Mouse (Mus musculus) yolk sac, embryonic 10.5 days (tissue): ENCODE data around the gene Paox.
"Not testable (repeated sequence)": the region's sequence is repeated elsewhere in the genome, so short reads cannot be mapped to it uniquely, and the experiment has no call there.

Source experiments
- DNase-seq: peaks from one replicate; pipeline ENCODE4 v3.0.0-alpha.2; 2017; ENCODE audit warnings: low spot score

Gene Paox

GRCm38 (mm10) chr7:140121338-140121910 is 5.8 kb downstream of the Paox start:
- DNase-seq = no peak

DNA sequence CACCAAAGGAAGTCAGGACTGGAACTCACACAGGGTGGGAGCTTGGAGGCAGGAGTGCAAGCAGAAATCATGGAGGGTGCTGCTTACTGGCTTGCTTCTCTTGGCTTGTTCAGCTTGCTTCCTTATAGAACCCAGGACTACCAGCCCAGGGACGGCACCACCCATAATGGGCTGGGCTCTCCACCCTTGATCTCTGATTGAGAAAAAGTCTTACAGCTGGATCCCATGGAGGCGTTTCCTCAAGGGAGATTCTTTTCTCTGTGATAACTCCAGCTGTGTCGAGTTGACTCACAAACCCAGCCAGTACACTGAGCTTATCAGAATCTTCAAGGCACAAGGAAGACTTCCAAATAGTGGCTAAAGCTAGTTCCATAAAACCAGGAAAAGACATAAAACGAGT is 7.2 kb downstream of the Paox start:
- no peak for DNase-seq

DNA sequence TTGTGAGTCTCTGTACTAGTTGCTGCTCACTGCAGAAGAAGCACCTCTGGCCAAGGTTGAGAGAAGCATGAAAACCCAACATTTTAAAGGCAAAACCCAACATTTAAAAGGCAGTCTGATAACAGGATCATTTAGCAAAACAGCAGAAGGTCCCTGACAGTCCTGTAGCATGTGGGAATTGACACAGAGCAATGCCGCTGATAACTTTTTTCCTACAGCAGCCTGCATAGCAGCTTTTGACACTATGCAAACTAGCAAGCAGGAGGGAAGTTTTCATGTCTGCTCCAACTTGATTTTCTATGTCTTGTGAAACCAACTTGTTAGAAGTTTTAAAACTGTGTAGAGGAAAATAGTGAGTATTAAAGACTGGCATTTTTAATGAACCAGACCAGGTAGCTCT is 8.8 kb downstream of the Paox start:
- no peak for DNase-seq

GRCm38 (mm10) chr7:140125278-140126021 is 9.9 kb downstream of the Paox start:
- peak; percentile 97 for DNase-seq

DNA sequence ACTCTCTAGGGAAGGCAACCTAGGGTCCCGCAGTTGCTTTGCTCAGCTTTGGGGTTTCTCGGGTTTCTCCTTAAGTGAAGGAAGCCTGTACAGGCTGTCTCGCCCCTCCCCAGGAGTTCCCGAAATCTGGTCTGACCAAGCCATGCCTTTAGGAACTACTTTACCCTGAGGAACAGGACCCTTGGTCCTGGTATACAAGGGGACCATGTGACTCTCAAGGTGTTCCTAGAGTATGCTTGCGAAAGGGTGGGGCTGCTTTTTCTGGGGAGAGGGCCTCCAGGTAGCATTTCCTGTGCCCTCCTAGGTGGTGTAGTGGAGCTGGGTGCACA is 10.4 kb downstream of the Paox start:
- DNase-seq = peak; percentile 6

GRCm38 (mm10) chr7:140126934-140127333 is 11.3 kb downstream of the Paox start:
- DNase-seq = no peak

DNA sequence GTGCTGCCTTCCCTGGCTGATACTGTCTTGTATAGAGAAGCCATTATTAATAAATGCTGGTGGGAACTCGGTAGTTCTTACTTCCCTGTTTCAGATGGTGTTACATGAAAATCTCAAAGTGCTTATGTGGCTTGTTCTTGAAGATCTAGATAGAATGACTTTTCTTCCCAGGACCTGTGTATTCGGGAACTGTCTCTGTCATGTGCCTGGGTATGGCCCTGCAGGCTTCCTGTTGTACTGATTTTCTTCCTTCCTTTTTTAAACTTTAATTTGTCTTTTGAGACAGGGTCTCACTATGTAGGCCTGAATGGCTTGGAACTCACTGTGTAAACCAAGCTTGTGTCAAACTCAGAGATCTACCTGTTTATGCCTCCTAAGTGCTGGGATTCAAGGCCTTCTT is 12.3 kb downstream of the Paox start:
- DNase-seq = no peak

- DNase-seq = not testable (repeated sequence)
These were observed 16.6 kb downstream of the Paox start for GRCm38 (mm10) chr7:140132184-140132583.

DNA sequence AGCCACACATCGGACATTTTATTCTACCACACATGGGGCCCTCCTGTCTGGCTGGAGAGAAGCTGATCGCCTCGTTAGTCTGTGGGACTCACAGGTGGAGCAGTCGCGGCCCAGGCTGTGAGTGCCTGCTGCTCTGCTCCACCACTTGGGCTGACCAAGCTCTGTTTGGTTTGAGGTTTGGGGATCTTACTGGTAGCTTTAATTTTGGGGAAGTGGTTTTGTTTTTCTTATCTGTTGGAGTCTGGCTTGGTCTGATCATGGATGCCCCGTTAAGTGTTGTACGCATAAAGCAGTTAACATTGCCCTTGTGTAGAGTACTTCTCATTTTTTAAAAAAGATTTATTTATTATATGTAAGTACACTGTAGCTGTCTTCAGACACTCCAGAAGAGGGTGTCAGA is 18.4 kb downstream of the Paox start:
- DNase-seq = not testable (repeated sequence)

DNA sequence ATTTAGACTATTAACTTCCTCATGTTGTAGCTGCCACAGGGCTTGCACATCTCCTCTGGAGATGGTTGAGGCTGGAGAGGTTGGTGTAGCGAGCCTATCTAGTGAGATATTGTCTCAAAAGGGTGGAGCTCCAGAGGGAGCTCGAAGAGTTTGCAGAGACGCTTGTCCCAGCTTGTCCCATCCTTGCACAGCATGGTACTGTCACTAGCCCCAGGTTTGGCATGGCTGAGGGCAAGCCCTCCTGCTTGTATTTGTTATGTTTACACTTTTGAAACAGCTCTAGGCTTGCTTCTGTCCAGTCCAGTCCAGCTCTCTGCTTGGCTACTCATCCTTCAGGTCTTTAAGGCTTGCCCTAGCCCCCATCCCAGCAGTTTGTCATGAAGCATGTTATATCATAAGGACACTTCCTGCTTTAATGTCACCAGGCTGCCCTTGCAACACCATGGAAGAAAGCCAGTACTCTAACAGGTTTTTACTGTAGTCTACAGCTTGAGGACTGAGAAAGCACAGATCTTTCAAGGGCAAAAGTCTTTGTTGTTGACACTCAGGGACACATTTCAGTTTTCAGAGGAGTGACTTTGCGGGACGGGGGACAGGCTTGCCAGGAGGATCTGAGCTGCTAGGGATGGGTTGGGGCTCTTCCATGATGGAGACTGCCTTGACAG is 19.6 kb downstream of the Paox start:
- no peak for DNase-seq

- peak; percentile 95 for DNase-seq
These were observed 21.8 kb downstream of the Paox start, which contains the start of gene Mtg1 for GRCm38 (mm10) chr7:140137135-140138020. Gene Mtg1, plus strand, starts transcription at chr7:140137564.

- no peak for DNase-seq
These were observed 22.4 kb downstream of the Paox start for GRCm38 (mm10) chr7:140138021-140138310.

DNA sequence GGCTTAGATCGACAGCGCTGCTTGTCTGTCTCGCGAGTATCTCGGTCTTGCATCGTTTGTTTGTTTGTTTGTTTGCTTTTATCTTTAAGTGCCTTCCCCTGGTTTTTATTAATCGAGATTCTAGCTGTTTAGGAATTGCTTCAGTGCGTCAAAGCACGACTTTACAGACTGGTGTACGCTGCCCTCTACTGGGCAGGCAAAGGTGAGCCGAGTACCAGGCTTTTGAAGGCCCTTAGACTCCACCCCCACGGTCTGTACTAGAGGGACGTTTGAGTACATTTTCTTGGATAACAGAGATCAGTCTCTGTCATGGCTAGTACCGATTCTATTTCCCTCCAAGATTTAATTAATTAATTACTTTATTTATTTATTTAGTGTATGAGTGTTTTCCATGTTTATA is 25.8 kb downstream of the Paox start:
- DNase-seq = peak; percentile 25

DNA sequence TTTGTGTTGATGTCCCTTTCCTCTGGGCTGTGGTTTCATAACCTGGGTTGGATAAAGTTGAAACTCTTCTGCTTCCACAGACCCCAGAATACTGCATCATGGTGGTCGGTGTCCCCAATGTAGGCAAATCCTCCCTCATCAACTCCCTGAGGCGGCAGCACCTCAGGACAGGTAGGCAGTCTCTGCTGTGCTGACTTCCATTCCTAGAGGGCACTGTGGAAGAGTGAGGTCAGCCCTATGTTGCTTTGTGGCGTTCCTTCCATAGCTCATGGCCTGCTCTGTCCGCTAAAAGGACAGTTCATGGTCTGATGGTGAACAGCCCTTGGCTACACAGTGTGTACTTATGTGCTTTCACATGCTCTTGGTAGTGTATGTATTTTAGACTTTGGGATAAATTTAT is 29.0 kb downstream of the Paox start:
- DNase-seq = no peak

DNA sequence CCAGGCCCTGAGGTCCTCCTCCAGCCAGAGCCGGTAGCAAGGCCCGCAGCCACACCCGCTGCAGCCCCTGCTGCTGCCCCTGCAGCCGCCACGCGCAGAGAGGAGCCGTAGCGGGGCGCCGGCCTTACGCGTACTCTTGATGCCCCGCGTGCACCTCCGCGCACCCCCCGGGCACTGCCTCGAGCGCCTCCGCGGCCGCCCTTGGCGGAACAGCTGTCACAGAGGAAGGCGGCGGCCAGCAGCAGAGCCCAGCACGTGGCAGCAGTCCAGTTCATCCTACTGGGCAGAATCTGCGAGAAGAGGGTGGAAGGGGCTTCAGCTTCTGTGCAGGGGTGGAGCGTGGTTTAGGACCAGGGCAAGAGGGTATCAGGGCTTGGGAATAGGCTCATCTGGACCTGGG is 37.8 kb downstream of the Paox start:
- DNase-seq = no peak

- no peak for DNase-seq
These were observed 38.2 kb downstream of the Paox start for GRCm38 (mm10) chr7:140153829-140154217.

- DNase-seq = no peak
These were observed 38.8 kb downstream of the Paox start, which contains the start of gene Sprn for GRCm38 (mm10) chr7:140154218-140154927. Gene Sprn, minus strand, starts transcription at chr7:140154877.

- DNase-seq = no peak
These were observed 44.8 kb downstream of the Paox start for GRCm38 (mm10) chr7:140160363-140160762.

DNA sequence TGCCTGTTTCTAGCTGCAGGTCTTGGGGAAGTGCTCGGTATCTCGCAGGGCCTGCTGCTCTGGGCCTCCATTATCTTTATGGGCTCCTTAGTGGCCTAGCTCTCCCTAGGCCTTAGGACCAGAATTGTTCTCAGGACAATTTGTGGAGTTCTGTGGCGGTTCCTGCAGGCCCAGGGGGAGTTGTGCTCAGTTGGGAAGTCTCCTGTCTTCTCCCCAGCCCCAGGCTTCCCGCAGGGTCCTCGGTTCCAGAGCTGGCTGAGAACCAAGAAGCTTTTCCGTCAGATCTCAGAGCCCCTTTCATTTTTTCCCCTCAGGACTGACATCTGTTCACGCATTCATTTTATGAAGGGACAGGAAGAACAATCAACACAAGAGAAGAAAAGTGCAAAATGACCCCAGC is 49.1 kb downstream of the Paox start, which contains the start of gene Olfr522:
Gene Olfr522 (minus strand): TSS at position 101 of the 400 bp plus-strand sequence.
- DNase-seq = no peak

DNA sequence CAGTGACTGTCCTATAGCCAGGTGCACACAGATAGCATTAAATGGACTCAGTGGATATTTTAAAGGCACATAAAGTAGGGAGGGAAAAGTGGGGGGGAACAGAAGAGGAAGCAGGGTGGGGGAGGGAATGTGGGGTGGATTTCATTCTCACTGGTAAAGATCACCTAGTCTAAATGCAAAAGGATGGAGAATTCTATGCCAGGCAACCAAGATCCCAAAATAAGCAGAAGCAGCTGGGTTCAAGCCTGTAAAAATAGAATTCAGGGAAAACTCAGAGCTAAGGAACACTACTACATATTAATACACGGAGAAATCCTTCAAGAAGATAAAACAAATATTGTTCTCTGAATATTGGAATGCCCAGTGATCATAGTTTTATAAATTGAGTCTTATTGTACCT is 52.4 kb downstream of the Paox start:
- DNase-seq = no peak

- no peak for DNase-seq
These were observed 53.8 kb downstream of the Paox start for GRCm38 (mm10) chr7:140169386-140169785.

GRCm38 (mm10) chr7:140170863-140171262 is 55.3 kb downstream of the Paox start:
- no peak for DNase-seq
